Mouse (Mus musculus) urinary bladder, postnatal 4 days (tissue): ENCODE data around the gene Prkab2.

ENCODE experiments used
- DNase-seq, 2 experiments: peaks; one replicate each; pipeline ENCODE4 v3.0.0; 2021 to 2022; ENCODE audit warnings: low spot score in 2 of 2

Prkab2 gene

GRCm38 (mm10) chr3:97657655-97658411 is at the start of gene Prkab2:
TSS of gene Prkab2 (plus strand) at chr3:97658193.
- DNase-seq, result peak; percentile 99

- DNase-seq, result no peak
These were observed 48.7 kb upstream of the Prkab2 start for GRCm38 (mm10) chr3:97609201-97609844.

- DNase-seq, result peak; percentile 88 to 89
These were observed 48.1 kb upstream of the Prkab2 start, which contains the start of gene Chd1l for GRCm38 (mm10) chr3:97609845-97610410. TSS of gene Chd1l (minus strand) at chr3:97610203.

GRCm38 (mm10) chr3:97611021-97611420 is 47.0 kb upstream of the Prkab2 start:
- DNase-seq, result no peak

GRCm38 (mm10) chr3:97615154-97615553 is 42.8 kb upstream of the Prkab2 start:
- no peak for DNase-seq

- no peak for DNase-seq
These were observed 42.1 kb upstream of the Prkab2 start for GRCm38 (mm10) chr3:97615933-97616332.

- no peak for DNase-seq
These were observed 40.7 kb upstream of the Prkab2 start for GRCm38 (mm10) chr3:97617091-97617825.

- DNase-seq, result no peak
These were observed 40.1 kb upstream of the Prkab2 start for GRCm38 (mm10) chr3:97617899-97618298.

GRCm38 (mm10) chr3:97620657-97621056 is 37.3 kb upstream of the Prkab2 start:
- no peak for DNase-seq

GRCm38 (mm10) chr3:97624611-97625010 is 33.4 kb upstream of the Prkab2 start:
- DNase-seq, result no peak

GRCm38 (mm10) chr3:97627893-97628292 is 30.1 kb upstream of the Prkab2 start:
- DNase-seq, result no peak

- DNase-seq, result peak; percentile 71 to 72
These were observed 29.5 kb upstream of the Prkab2 start, which contains the start of gene Fmo5 for GRCm38 (mm10) chr3:97628391-97629001. TSS of gene Fmo5 (plus strand) at chr3:97628804.

- no peak for DNase-seq
These were observed 28.1 kb upstream of the Prkab2 start for GRCm38 (mm10) chr3:97629941-97630340.

- no peak for DNase-seq
These were observed 27.2 kb upstream of the Prkab2 start for GRCm38 (mm10) chr3:97630746-97631145.

GRCm38 (mm10) chr3:97631258-97631860 is 26.6 kb upstream of the Prkab2 start:
- no peak for DNase-seq

- no peak for DNase-seq
These were observed 24.5 kb upstream of the Prkab2 start for GRCm38 (mm10) chr3:97633456-97633855.

- DNase-seq, result peak; percentile 62 to 71
These were observed 23.7 kb upstream of the Prkab2 start for GRCm38 (mm10) chr3:97634288-97634761.

- no peak for DNase-seq
These were observed 16.6 kb upstream of the Prkab2 start for GRCm38 (mm10) chr3:97641396-97641795.

GRCm38 (mm10) chr3:97642001-97642400 is 16.0 kb upstream of the Prkab2 start:
- no peak for DNase-seq

- DNase-seq, result no peak
These were observed 9.5 kb upstream of the Prkab2 start for GRCm38 (mm10) chr3:97648518-97648917.

GRCm38 (mm10) chr3:97649022-97649421 is 9.0 kb upstream of the Prkab2 start:
- DNase-seq, result no peak
